Mouse (Mus musculus) frontal cortex, postnatal 36 days (tissue): Measurements from ENCODE around the gene Calhm3.

Experiments
- DNase-seq, 2 experiments: peaks; one replicate each; pipeline ENCODE4 v3.0.0; 2022; ENCODE audit warnings: low spot score in 2 of 2

Calhm3 gene

DNA sequence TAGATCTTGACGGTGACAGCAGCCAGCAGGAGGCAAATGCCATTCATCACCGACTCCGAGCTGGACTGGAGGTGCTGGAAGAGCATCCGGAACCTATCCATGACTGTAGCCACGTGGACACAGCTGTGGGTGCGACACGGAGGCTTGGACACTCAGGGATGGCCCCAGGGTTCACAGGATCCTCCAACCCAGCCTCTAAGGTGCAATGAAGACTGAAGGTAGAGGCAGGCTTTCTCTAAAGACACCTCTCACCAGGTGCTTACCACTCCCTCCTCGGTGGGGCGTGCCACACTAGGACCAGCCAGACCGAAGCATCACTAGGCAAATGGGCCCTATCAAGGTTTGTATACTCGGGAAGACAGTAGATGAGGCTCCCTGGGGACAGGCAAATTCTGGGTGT, at the start of gene Calhm3:
Calhm3 (minus strand) TSS at position 101 of the 400 bp plus-strand sequence.
- no peak for DNase-seq

DNA sequence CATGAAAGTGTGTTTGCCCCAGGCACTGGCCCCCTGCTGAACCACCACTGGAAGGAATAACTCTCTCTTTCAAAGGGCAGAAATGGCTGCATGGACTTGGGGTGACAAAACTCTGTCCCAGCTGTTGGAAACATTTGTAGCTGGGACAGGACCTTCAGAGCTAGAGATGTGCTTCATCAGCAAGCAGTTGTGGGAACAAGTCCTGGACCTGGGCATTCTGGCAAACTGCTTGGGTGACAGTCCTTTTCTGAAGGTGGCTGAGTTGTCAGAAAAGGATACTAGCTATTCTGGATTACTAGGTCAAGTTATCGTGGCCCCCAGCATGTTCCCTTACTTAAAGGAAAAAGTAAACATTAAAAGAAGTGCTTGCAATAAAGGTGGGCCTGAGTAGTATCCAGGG, 48.6 kb upstream of the Calhm3 start:
- DNase-seq: no peak

- peak; percentile 44 to 74 for DNase-seq
Observed at GRCm38 (mm10) chr19:47204653-47205052, 47.1 kb upstream of the Calhm3 start.

GRCm38 (mm10) chr19:47203042-47203441, 45.5 kb upstream of the Calhm3 start:
- DNase-seq: no peak

- DNase-seq: no peak
Observed at GRCm38 (mm10) chr19:47202429-47202828, 44.9 kb upstream of the Calhm3 start.

DNA sequence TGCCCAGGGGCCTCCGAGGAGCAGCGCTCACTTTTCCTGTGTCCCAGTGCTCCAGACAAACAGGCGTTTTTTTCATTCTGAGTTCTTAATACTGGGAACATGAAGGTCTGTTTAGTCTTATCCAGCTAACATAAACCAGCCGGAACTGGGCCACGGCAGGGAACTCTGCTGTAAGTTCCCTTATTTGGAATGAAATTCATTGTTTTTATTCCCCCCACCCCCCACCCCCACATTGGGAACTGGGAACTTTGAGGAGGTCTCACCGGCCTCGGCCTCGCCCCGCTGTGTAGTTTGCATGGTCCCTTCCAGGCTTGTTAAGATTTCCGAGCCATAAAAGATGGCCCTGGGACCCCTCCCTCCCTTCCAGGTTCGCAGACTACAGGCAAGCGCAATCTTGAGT, 44.4 kb upstream of the Calhm3 start:
- no peak for DNase-seq

GRCm38 (mm10) chr19:47198671-47199350, 41.2 kb upstream of the Calhm3 start:
- DNase-seq: no peak

- no peak for DNase-seq
Observed at GRCm38 (mm10) chr19:47192158-47192557, 34.6 kb upstream of the Calhm3 start.

- DNase-seq: no peak
Observed at GRCm38 (mm10) chr19:47188515-47189128, 31.1 kb upstream of the Calhm3 start.

- peak in 1 of 2 experiments; percentile 30 for DNase-seq
Observed at GRCm38 (mm10) chr19:47186514-47187275, 29.1 kb upstream of the Calhm3 start.

- no peak for DNase-seq
Observed at GRCm38 (mm10) chr19:47184736-47185135, 27.2 kb upstream of the Calhm3 start.

DNA sequence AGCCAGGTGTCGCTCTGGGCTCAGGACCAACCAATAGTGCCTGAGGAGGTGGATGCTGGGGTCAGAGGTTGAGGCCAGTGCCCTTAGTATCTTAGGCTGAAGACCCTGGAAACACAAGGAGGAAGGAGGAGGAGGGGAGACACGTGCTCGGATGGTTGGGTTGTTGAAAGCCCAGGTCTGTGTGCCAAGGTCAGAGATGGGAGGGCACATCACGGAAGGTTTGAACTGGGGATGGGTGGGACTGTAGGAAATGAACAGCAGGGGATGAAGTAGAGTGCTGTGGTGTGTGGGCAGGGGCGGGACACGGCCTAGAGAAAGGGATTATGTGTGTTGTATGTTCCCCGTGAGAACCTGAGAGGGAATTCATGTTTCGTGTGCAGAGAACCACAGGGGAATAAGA, 26.7 kb upstream of the Calhm3 start:
- DNase-seq: no peak

DNA sequence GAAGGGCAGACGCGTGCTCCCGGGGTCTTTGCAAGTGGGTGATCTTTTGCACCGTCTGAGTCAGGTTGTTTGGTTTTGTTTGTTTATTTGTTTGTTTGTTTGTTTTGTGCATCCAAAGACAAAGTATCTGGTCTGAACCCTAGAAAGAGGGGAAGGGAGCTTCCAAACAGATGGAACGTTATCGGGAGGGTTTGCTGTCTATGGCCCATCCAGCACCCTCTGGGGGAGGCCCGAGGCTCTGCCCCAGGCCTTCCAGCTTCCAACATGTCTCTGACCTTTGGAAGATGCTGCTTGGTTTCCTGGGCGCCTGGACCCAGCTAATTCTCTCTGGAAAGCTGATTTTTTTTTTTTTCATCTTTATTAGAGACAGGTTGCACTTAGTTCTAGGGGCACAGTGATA, 22.4 kb upstream of the Calhm3 start:
- no peak for DNase-seq

- peak in 1 of 2 experiments; percentile 50 for DNase-seq
Observed at GRCm38 (mm10) chr19:47179272-47179809, 21.8 kb upstream of the Calhm3 start.

DNA sequence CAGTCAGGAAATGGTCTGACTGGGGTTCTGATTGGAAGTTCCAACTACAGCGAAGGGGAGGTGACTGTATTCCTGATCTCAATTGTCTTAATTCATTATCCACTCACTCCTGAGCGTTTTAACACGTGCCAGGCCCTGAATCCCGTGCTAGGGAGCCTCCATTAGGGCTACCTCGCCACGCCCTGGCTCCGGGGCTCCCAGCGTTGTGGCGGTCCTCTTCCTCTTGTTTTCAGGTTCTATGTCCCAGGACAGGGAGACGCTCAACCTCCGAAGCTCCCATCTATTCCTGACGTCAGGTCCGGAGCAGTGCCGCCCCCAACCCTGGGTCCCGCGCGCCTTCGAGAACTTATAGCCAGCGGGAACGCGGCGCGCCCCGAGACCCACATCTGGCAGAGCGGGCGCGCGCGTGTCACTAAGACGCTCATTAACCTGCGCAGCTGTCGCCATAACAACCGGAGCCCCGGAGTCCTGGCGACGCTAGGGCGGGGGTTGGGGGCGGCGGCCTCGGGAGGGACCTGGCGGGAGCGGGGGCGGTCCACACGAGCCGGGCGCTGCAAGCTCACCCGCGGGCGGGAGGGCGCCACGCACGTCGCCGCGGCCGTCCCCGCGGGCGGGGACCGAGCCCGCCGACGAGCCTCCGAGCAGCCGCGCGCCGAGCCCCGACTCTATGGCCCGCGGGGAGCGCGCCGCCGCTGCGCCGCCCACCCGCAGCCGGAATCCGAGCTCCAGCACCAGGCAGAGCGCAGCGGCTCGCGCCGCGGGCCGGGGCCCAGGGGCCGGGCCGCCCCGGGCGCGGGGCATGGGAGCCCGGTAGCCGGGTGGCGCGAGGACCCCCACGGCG, 21.1 kb upstream of the Calhm3 start, which contains the start of gene Neurl1a:
Neurl1a (plus strand) TSS at position 390 of the 841 bp plus-strand sequence.
- DNase-seq: peak; percentile 71 to 73

DNA sequence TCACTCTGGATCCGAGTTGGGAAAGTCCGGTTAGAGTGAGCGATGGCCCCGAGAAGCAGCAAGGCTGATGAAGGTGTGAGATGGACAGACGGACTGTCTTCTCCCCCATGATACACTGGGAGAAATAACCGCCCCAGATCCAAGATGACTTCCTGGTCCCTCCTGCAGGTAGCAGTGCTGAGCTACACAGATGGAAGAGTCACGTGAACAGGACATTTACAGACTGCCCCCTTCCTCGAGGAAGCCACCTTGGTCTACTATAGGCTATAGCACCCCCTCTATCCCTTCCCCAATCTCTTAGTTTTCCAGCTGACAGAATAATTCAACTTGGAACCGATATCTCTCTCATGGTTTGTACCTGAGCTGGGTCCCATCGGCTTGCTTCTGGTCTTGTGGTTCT, 20.4 kb upstream of the Calhm3 start:
- peak; percentile 29 to 58 for DNase-seq

DNA sequence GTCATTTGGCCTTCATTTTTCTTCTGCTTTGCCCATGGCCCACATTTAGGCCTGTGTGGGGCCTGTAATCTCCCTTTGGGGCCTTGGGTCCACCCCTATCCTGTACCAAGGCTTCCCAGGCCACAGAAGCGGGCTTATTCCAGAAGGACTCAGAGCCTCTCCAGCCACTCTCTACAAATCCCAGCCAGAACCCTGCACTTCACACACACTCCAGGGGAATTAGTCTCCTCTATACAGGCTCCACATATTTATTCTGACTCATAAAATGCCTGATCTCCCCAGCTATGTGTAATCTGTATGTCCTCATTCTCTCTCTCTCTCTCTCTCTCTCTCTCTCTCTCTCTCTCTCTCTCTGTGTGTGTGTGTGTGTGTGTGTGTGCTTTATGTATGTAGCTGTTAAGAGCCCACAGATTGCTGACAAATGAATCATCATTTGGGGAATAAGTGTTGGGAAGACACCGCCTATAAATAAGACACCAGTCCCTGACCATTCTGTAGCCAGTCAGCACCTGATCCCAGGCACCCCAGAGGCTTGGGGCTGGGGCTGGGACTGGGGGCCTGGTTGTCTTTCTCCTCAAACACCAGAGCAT, 19.4 kb upstream of the Calhm3 start:
- no peak for DNase-seq

DNA sequence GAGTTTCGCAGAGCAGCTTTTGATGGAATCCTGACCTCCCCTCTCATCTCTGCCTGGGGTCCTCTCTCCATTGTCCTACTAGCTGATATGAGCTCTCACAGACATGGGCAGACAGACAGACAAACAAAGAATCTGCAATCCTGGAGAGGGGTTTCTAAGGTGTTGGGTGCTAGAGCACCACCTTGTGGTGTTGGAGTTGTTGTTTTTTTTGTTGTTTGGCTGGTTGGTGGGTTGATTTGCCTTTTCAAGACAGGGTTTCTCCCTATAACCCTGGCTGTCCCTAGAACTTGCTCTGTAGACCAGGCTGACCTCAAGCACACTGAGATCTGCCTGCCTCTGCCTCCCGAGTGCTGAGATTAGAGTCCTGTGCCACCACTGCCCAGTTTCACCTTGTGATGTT, 17.9 kb upstream of the Calhm3 start:
- DNase-seq: no peak

- no peak for DNase-seq
Observed at GRCm38 (mm10) chr19:47174515-47174914, 17.0 kb upstream of the Calhm3 start.

DNA sequence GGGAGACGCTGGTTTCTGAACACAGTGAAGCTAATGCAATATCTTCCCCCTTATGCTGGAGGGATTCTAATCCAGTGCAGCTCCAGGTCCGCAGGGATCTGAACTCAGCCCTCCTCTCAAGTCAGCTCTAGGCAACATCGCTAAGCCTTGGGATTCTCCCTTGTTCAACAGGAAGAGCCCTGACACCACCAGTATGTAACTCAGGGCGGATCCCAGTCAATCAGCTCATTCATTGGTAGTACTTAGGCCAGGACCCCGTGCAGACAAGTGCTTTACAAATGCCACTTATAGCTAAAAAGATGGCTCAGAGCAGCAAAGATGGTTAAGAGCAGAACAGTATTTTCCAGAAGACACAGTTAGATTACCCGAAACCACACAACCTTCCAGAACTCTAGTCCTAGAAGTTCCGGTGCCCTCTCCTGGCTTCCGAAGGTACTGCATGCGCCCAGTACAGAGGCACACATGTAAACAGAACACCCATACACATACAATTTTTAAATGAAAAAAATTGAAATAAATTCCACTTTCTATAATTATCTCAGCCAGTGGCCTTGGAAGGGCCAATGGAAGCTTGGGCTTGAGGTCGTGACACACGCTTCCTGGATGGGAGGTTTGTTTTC, 11.3 kb upstream of the Calhm3 start:
- DNase-seq: peak; percentile 90 to 93

GRCm38 (mm10) chr19:47168223-47168622, 10.7 kb upstream of the Calhm3 start:
- peak in 1 of 2 experiments; percentile 28 for DNase-seq
